Mouse (Mus musculus) ZHBTc4 (cell line): ENCODE data around the gene Uhrf1bp1.

Experiments
- DNase-seq: peaks from one replicate; pipeline ENCODE4 v3.0.0-alpha.2; 2011; ENCODE audit warnings: low read depth, low spot score

Uhrf1bp1 gene

DNA sequence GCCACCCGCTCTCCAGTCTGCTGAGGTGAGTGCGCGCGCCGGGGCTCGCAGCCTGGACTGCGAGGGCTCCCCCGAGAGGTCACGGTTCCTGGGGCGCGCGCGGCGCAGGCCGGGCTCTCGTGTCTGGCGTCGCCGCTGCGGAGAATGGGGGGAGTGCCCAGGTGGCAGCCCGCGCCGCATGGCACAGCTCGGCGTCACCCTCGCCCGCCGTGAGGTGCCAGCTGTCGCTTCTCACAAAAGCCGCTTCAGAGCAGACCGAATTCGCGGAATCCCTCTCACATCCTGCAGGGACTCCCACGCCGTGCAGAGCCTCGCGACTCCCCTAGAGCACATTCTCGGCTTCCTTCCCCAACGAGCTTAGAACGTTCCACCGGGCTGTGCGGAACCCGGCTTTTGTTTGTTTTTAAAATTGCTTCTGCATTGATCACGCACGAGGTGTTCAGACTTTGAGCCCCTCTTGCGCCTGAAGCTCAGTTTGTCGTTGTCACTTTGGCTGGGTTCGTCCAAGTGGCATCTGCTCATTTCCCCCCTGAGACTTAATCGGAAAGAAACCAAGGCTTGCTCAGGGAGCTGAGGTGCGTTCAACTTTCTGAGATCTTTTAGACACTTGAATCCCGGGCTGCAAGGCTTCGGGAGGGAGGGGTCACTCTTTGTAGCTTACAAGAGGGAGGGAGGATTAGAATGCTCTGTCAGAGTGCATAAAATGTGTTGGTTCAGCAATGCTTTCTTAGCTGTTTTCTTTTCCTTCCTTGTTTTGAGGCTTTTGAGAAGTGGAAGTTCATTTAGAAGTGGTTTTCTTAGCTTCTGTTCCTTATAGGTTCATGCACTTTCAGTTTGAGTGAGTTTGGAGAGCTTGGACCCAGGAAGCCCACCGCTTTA is 53.6 kb downstream of the Uhrf1bp1 start, which contains the start of gene Taf11:
TSS of gene Taf11 (minus strand) at position 223 of the 879 bp plus-strand sequence.
- peak; percentile 49 for DNase-seq

DNA sequence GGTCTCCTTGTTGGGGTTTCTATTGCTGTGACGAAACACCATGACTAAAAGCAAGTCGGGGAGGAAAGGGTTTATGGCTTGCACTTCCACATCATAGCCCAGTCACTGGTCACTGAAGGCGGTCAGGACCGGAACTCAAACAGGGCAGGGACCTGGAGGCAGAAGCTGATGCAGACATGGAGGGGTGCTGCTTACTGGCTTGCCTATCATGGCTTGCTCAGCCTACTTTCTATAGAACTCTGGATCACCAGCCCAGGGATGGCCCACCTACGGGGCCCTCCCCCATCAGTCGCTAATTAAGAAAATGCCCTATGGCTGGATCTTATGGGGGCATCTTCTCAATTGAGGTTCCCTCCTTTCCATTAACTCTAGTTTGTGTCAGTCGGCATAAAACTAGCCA is 55.1 kb downstream of the Uhrf1bp1 start:
- DNase-seq, result no peak

GRCm38 (mm10) chr17:27914742-27915141 is 58.5 kb downstream of the Uhrf1bp1 start:
- no peak for DNase-seq

GRCm38 (mm10) chr17:27916366-27916765 is 60.1 kb downstream of the Uhrf1bp1 start:
- DNase-seq, result peak; percentile 18

DNA sequence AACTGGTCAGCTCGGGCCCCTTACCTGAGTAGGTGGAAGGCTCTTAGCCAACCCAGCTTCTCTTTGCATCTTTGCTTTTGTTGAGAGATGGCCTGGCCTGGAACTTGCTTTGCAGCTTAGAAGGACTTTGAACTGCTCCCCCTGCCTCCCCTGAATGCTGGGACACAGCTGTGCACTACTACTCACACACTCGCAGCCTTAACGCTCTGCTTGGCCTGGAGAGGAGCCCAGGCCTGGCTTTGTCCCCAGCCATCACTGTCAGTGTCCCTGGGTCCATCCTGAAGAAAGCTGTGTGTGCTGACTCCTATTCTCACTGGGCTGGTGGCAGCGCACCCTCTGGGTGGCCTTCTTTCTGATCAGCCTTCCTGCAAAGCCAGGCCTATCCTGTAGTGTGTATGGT is 64.4 kb downstream of the Uhrf1bp1 start:
- DNase-seq, result no peak

DNA sequence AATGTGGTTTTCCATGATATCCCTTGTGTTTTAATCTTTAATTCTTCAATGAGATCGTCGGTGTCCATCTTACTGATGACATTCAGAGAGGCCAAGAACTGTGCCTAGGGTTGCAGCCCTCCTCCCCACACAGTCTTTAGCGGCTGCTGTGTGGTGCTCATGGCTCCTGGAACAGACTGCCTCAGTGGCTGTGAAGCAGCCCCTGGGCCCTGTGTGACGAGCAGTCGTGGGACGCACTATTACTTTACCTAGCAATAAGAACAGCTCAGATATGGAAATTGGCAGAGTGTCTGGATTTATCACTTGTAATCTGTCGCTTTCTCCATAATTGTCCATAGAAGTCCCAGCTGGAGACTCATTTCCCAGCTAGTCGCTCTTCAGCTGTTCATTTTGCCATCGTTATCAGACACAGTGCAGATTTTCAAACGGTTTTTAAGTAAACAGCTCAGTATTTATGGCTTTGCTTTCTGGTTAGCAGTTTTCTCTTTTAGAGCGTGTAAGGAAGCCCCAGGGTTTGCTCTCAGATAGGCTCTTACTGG is 66.0 kb downstream of the Uhrf1bp1 start:
- DNase-seq, result no peak

- DNase-seq, result no peak
Measured at GRCm38 (mm10) chr17:27925054-27925453, 68.8 kb downstream of the Uhrf1bp1 start.

GRCm38 (mm10) chr17:27925504-27925903 is 69.3 kb downstream of the Uhrf1bp1 start:
- no peak for DNase-seq

GRCm38 (mm10) chr17:27930291-27930690 is 74.0 kb downstream of the Uhrf1bp1 start:
- no peak for DNase-seq

- no peak for DNase-seq
Measured at GRCm38 (mm10) chr17:27931826-27932225, 75.6 kb downstream of the Uhrf1bp1 start.

DNA sequence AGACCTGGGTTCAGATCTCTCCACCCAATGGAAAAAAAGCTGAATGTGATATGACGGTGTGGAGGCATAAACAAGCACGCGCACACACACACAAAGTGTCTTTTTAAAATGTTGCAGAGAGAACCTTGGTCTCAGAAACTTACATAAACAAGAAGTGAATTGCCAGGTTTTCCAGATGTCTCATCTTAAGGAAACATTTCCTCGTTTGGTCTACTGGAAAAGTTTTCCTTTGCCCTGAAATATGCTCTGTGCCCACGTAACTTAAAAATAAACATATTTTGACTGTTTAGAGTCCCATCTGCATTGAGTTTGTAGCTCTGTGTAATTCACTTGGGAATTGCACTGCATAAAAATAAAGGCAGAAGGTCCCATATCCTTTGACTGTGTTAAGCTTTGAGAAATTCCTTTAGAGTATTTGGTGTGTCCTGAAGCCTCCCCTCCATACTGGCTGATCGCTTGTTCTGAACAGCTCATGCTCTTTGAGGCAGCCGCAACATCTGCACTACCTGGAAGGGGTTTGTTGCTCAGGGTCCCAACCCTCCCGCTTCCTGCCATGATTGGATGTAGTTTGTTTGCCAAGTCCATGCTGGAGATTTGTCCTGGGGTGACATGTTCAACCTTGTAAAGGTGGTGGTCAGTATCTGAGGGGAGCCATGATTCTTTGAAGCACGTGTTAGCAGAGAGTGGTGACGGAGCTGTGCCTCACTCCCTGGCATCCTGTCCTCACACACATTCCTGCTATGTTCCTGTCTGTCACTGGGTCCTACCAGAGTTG is 78.1 kb downstream of the Uhrf1bp1 start:
- no peak for DNase-seq

DNA sequence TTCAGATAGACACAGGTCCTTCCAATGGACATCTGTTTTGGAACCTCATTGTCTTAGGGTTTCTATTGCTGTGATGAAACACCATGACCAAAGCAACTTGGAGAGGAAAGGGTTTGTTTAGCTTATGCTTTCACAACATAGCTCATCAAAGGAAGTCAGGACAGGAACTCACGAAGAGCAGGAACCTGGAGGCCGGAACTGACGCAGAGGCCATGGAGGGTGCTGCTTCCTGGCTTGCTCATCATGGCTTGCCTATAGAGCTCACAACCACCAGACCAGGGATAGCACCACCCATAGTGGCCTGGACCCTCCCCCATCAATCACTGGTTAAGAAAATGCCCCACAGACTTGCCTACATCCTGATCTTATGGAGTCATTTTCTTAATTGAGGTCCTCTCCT is 78.8 kb downstream of the Uhrf1bp1 start:
- no peak for DNase-seq

DNA sequence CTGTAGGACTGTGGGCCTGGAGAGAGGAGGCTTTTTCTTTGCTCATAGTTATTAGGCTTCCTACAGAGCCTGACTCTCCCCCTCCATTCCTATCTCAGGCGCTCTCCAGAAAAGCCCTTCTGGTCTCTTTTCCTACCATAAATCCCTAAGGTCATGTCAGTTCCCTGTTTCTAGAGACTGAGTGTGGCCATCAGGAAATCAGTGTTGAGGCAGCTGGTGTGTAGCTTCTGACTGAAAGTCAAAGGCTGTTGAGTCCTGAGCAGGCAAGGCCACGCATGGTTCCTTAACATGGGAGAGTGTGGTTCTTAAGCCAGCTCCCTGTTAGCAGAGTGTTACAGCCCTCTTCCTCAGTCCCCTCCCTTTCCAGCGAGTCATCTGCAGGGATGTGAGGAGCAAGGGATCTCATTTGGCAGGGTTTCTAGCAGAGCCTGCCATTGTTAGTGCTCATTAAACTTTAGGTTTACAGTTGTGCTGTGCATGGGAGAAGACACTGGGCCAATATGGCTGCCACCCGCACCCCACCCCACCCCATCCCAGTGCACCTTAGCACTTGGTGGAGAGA is 80.9 kb downstream of the Uhrf1bp1 start:
- DNase-seq, result no peak

DNA sequence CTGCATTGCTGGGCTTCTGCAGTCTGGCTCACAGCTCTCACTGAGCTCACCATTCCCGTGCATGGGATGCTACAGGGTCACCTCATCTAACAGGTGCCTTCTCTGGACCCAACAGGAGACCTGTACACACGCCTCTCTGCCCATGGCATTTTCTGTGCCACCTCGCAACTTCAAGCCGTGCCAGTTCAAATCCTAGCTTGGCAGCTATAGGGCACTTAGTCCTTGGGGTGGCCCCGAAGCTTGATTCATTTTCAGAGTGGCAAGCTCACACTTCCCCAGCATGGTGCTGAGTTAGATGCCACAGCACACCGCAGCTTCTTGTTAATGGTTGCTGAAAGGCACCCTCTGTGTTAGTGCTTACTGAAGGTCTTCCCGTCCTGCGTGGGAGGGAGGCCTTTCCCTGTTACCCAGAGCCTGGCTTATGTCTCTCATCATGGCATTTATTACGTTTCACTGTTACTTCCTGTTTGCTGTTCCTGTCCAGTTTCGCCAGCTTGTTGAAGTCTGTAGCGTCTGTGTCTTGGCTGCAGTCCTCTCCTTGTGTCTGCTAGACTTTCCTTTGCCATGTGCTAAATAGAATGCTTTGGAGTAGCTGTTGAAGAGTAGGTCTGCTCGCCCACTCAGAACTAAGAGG is 82.0 kb downstream of the Uhrf1bp1 start:
- no peak for DNase-seq

DNA sequence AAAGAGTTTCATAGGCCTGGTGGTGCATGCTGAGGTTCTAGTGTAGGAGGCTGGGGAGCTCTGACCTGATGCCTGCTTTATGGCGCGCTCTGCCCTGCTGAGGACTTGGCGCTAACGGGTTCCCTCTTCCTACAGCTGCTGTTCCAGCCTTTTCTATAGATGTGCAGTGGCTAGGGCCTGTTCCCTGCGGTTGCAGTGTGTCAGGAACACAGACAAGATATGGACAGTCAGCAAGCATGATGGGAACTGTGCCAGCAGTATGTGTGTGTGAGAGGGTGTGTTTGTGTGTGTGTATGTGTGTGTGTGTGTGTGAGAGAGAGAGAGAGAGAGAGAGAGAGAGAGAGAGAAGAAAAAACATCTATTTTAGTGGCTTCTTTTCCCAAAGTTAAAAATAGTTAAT is 82.8 kb downstream of the Uhrf1bp1 start:
- DNase-seq, result no peak

GRCm38 (mm10) chr17:27940352-27940751 is 84.1 kb downstream of the Uhrf1bp1 start:
- peak; percentile 92 for DNase-seq

- peak; percentile 40 for DNase-seq
Measured at GRCm38 (mm10) chr17:27941178-27941577, 84.9 kb downstream of the Uhrf1bp1 start.

DNA sequence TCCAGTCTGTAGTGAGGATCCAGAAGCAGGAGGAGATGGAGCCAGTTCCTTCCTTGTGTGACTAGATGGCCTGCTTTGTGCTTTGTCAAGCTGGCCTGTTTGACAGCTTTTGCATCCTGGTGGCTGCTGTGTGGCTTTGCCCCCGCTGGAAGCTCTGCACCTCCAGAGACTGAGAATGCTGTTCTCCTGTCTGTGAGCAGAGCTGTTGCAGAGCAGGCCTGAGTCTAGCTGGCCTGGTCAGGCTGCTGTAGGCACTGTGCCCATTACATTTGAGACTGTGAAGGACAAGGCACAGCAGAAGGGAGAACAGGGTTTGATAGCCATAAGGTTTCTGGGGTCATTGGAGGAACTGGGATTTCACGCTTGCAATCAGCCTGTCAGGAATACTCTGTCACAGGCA is 85.5 kb downstream of the Uhrf1bp1 start:
- DNase-seq, result no peak

DNA sequence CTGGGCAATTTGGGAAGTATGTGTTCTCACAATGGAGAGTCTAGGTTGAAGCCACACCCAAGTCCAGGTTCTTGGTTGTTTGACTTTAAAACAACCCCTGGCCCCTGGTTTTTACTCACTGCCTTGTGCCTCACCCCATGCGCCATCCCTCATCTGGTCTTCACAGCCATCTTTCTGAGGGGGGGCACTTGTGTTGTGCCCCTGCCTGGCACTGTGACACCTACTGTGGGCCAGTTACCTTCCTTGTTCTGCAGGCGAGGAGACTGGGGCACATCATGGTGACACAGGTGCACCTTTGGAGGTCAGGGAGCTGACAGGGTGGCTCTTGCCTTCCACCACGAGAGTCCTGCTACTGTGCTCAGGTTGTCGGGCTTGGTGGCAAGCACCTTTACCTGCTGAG is 85.9 kb downstream of the Uhrf1bp1 start:
- peak; percentile 61 for DNase-seq

DNA sequence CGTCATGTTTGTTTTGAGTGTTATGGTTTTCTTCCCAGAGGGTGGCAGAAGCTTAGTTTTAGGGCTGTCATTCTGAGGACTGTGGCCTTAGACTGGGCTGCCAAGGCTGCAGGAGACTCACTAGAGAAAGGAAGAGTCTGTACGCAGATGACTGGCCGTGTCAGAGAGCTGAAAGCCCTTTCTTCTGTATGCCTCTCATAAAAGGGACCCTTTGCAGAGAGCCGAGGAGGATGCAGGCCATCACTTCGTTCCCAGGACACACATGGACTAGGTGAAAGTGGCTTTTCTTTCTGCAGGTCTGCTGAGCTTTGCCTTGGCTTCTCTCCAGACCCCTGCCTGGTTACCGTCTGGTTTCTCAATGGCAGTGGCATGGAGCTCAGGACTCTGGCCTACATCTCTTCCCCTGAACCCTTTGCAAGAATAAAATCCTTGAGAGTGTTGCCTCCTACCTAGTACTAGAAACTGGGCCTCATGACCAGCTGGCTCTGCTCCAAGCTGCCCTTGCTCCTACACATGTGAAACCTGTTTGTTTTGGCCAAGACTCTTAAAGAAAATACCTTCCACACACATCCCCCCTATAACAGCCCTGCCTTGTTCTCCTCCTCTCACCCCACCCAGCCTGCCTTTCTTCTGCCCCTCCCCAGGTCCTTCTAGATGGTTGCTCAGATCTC is 89.4 kb downstream of the Uhrf1bp1 start:
- DNase-seq, result no peak

- DNase-seq, result no peak
Measured at GRCm38 (mm10) chr17:27946371-27946770, 90.1 kb downstream of the Uhrf1bp1 start.
